Mouse (Mus musculus) adrenal gland, postnatal 36 days (tissue): Measurements from ENCODE around the gene Ttc9. TPM values are rescaled to one million over a fixed set of nuclear protein-coding genes. Genes with fewer than 3 reads are reported as not detected.

Experiments
- total RNA-seq, 2 experiments: library from RNA; stranded (reverse); gene quantifications; 2 replicates each; pipeline ENCODE4 v1.2.3; 2021

Ttc9 gene
- total RNA-seq, 2 experiments from 2014 or later, result 4.4 TPM

Other genes with a start within 250 kb of the Ttc9 start
- 1 to 10 TPM; 1.3 to 1.5 TPM for gene Adam4, start 209.3 kb upstream of the Ttc9 start, total RNA-seq
- 100 to 1,000 TPM in 1 of 2 experiments, 10 to 100 TPM in 1; 94.1 to 113 TPM for gene Cox16, start 146.1 kb upstream of the Ttc9 start, total RNA-seq
- 10 to 100 TPM; 35.6 to 38.1 TPM for gene Gm20498, start 98.3 kb upstream of the Ttc9 start, total RNA-seq
- gene Synj2bp, start 98.3 kb upstream of the Ttc9 start, total RNA-seq, result 10 to 100 TPM; 32.3 to 36.4 TPM
- not detected for gene Adam21, start 62.8 kb upstream of the Ttc9 start, total RNA-seq
- 10 to 100 TPM; 23.8 to 24.8 TPM for gene Med6, start 36.2 kb upstream of the Ttc9 start, total RNA-seq
- gene Map3k9, start 149.9 kb downstream of the Ttc9 start, total RNA-seq, result 1 to 10 TPM; 1.2 to 3.4 TPM
- 10 to 100 TPM; 52.7 to 54.6 TPM for gene Pcnx, start 228.8 kb downstream of the Ttc9 start, total RNA-seq